Mouse (Mus musculus) E14TG2a.4 (cell line): Measurements from ENCODE around the gene Terf2.

Source experiments
- CTCF ChIP-seq: conservative IDR thresholded peaks from 2 replicates; pipeline ENCODE4 v1.5.1; 2014; ENCODE audit warnings: low read length
- NANOG ChIP-seq: IDR thresholded peaks from 2 replicates; pipeline ENCODE4 v1.6.1; 2014; ENCODE audit warnings: borderline replicate concordance, low read length, mixed read lengths
- POU5F1 ChIP-seq: IDR thresholded peaks from 2 replicates; pipeline ENCODE4 v1.6.1; 2014; ENCODE audit warnings: low read length, borderline replicate concordance

DNA sequence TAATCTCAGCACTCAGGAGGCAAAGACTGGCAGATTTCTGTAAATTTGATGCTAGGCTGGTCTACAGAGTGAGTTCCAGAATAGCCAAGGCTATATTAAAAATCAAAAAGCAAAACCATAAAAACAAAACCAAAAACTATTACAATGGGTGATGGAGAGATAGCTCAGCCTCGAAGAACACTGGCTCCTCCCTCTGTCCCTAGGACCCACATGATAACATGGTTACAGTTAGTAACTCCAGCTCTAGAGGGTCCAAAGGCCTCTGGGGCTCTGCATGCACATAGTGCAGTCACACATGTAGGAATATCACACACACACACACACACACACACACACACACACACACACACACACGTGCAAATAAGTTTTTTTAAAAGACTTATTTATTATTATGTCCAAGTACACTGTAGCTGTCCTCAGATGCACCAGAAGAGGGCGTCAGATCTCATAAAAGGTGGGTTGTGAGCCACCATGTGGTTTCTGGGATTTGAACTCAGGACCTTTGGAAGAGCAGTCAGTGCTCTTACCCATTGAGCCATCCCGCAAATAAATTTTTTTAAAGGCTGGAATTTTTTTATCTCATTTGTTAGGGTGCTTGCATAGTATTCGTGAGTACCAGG lies 13.6 kb upstream of the Terf2 start:
- peak; percentile 24 for TF ChIP-seq CTCF
- no peak for TF ChIP-seq NANOG
- no peak for TF ChIP-seq POU5F1
